Mouse (Mus musculus) stomach, embryonic 14.5 days (tissue): ENCODE data around the gene Zfp385a. TPM values are rescaled to one million over a fixed set of nuclear protein-coding genes. Genes with fewer than 3 reads are reported as not detected.

ENCODE experiments used
- ATAC-seq: fragments of 200-750 bp; cut with Nextera tagmentation; 2 replicates; pipeline ENCODE4 v1.8.0; 2017; ENCODE audit warnings: low read depth, moderate TSS enrichment; ENCODE audit not compliant: insufficient number of reproducible peaks, insufficient read depth, low FRiP score
- H3K27ac ChIP-seq: fragments of 300-500 bp; sonication (generic); 2 replicates; pipeline ENCODE4 v1.5.1; 2014; ENCODE audit warnings: mild to moderate bottlenecking, low read length, moderate library complexity, mixed read lengths
- H3K27me3 ChIP-seq: fragments of 300-500 bp; sonication (generic); 2 replicates; pipeline ENCODE4 v1.6.1; 2014; ENCODE audit warnings: low read length, control low read depth, mixed read lengths; ENCODE audit not compliant: control insufficient read depth, insufficient read depth
- H3K36me3 ChIP-seq: fragments of 300-500 bp; sonication (generic); 2 replicates; pipeline ENCODE4 v1.6.1; 2014; ENCODE audit warnings: mild to moderate bottlenecking, control low read depth, low read length, moderate library complexity, mixed read lengths; ENCODE audit not compliant: control insufficient read depth, insufficient read depth
- H3K4me1 ChIP-seq: fragments of 300-500 bp; sonication (generic); 2 replicates; pipeline ENCODE4 v1.6.1; 2014; ENCODE audit warnings: low read length, control low read depth, mixed read lengths; ENCODE audit not compliant: control insufficient read depth, insufficient read depth
- H3K4me2 ChIP-seq: fragments of 300-500 bp; sonication (generic); replicated peaks from 2 replicates; pipeline ENCODE4 v1.6.1; 2014; ENCODE audit warnings: low read depth, low read length, control low read depth
- H3K4me3 ChIP-seq: fragments of 300-500 bp; sonication (generic); 2 replicates; pipeline ENCODE4 v1.5.1; 2014; ENCODE audit warnings: low read depth, low read length, control low read depth
- H3K9ac ChIP-seq: fragments of 300-500 bp; sonication (generic); replicated peaks from 2 replicates; pipeline ENCODE4 v1.6.1; 2014; ENCODE audit warnings: low read depth, mild to moderate bottlenecking, control low read depth, low read length, moderate library complexity, mixed read lengths
- H3K9me3 ChIP-seq: fragments of 300-500 bp; sonication (generic); 2 replicates; pipeline ENCODE4 v1.6.1; 2016; ENCODE audit warnings: low read depth, low read length, control low read depth; ENCODE audit not compliant: control insufficient read depth
- WGBS: fragments of 180-500 bp; shearing (Covaris S2); extraction: QIAGEN DNeasy Blood & Tissue Kit; methylation state at CpG from one replicate; pipeline ENCODE4 v1.1.7; 2014; 5-methylcytosine and 5-hydroxymethylcytosine counted together
- polyA plus RNA-seq: library from polyadenylated mRNA; unstranded; fragments of >200 nt; fragmentation: Nextera tagmentation; extraction: Ambion mirVana; gene quantifications from 2 replicates; pipeline ENCODE4 v1.2.1, GENCODE M21; 2014

The Zfp385a gene
- polyA plus RNA-seq, 1 experiment from 2014 or later: 11.7 TPM

DNA sequence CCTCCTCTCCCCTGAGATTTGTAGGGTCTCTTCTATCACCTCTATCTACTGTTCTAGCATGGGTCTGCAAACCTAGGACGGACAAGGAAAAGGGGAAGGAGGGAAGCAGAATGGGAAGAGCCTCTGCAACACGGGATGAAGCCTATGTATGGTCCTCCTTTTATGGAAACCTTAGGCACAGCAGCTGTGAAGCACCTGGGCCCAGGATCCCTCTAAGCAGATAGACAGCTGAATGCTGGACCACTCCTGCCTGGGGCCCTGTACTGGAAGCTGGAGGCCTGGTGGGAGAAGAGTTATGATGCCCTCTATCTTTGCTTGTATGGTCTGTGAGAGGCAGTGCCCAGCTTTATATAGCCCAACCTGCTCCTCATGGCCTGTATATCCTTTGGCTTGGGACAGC lies 39.3 kb downstream of the Zfp385a start:
- Histone ChIP-seq H3K4me1 (peaks cover 63% of the 10 kb centered on the region), H3K27ac (peak overlapping the region; percentile 90), H3K4me2 (peak overlapping the region; percentile 30), H3K4me3 (no peak overlapping the region), H3K9ac (no peak overlapping the region), H3K9me3 (no peaks in the 10 kb centered on the region), H3K27me3 (no peaks in the 10 kb centered on the region), H3K36me3 (peaks cover 24% of the 10 kb centered on the region; the same call in 1 of the 2 replicates)
- no peak for ATAC-seq
- 15% methylated on average over 2 of the region's 2 CpGs for WGBS

DNA sequence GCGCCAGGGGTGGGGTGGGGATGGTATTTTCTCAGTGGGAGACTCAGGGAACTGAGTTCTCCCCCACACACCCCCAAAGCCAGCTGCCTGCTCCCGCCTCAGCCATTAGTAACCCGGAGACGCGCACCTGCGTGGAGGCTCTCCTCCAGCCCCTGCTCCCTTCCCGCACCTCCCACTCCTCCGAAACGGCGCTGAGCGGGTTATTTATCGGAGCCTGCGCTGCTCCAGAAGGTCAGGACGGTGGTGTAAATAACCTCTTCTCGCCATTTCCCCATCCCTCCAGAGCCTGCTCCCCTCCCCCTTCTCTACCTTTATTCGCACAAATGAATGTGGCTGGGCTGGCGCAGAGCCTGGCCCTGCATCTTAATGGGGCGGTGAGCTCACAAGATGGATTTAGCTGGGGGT lies 39.8 kb downstream of the Zfp385a start:
- peaks cover 28% of the 10 kb centered on the region; the same call in 1 of the 2 replicates for H3K36me3 ChIP-seq
- H3K9ac ChIP-seq: no peak overlapping the region
- H3K27ac ChIP-seq: peak overlapping the region; percentile 90
- no peak overlapping the region for H3K4me3 ChIP-seq
- peak overlapping the region; percentile 30 for H3K4me2 ChIP-seq
- H3K27me3 ChIP-seq: no peaks in the 10 kb centered on the region
- WGBS: 6% methylated on average over 18 of the region's 18 CpGs
- H3K9me3 ChIP-seq: no peaks in the 10 kb centered on the region
- peak; percentile 5; the same call in 1 of the 2 replicates for ATAC-seq
- H3K4me1 ChIP-seq: peaks cover 63% of the 10 kb centered on the region

DNA sequence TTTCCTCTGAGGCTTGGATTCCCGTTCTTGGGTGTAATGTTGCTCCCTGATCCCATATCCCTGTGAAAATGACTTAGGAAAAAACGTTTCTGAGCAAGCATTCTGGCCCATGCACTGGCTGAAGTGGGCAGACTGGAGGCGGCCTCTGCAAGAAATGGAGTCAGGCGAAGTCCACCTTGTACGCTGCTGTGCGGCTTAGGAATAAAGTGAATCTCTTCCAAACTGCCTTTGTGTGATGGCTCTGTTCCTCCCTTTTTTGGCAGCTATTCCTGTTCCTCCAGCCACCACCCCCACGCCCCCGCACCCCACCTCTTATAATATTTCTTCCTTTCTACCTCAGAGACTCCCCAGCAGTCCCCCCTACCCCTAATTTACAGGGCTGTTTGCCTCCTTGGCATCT lies 40.2 kb downstream of the Zfp385a start:
- no peaks in the 10 kb centered on the region for H3K27me3 ChIP-seq
- H3K9ac ChIP-seq: no peak overlapping the region
- H3K4me1 ChIP-seq: peaks cover 63% of the 10 kb centered on the region
- ATAC-seq: peak; percentile 3; the same call in 1 of the 2 replicates
- H3K4me3 ChIP-seq: no peak overlapping the region
- H3K9me3 ChIP-seq: no peaks in the 10 kb centered on the region
- WGBS: 33% methylated on average over 8 of the region's 8 CpGs
- H3K27ac ChIP-seq: peak overlapping the region; percentile 90
- peak overlapping the region; percentile 30 for H3K4me2 ChIP-seq
- peaks cover 28% of the 10 kb centered on the region; the same call in 1 of the 2 replicates for H3K36me3 ChIP-seq

DNA sequence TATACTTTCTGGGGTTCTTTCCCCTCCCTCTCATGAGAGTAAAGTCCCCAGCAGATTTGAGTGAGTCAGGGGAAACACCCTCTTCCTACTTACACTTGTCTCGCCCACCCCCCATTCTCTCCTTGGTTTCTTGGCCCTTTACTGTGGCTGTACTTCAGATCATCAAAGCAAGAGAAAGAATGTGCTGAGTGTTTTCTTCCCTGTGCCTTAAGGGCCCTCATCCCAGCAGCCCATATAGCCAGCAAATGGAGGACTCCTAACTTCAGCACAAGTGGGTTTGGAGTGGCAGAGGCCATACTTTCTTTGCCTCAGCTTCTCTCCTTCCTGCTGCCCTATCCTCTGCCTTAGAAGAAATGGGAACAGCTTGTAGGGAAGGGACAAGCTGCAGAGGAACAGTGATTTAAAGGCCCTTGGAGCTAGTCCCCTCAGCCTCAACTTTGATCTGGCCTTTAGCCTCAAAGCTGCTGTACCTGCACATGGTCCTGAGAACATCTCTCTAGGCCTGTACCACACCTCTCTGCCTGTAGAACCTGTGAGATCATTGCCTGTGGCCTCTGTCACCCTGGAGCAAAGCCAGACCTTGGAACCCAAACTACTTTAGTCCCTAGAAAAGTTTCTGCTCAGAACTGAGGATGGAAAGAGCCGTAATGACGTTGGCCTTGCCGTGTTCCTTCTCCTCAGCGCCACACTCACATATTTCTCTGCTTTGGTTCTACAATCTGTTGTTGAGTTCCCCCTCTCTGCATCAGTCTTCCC lies 40.9 kb downstream of the Zfp385a start:
- peak overlapping the region; percentile 90 for H3K27ac ChIP-seq
- H3K36me3 ChIP-seq: peaks cover 28% of the 10 kb centered on the region; the same call in 1 of the 2 replicates
- 65% methylated on average over 5 of the region's 5 CpGs for WGBS
- no peaks in the 10 kb centered on the region for H3K9me3 ChIP-seq
- no peak overlapping the region for H3K9ac ChIP-seq
- no peak overlapping the region for H3K4me2 ChIP-seq
- peaks cover 57% of the 10 kb centered on the region for H3K4me1 ChIP-seq
- H3K27me3 ChIP-seq: no peaks in the 10 kb centered on the region
- no peak overlapping the region for H3K4me3 ChIP-seq
- no peak for ATAC-seq

DNA sequence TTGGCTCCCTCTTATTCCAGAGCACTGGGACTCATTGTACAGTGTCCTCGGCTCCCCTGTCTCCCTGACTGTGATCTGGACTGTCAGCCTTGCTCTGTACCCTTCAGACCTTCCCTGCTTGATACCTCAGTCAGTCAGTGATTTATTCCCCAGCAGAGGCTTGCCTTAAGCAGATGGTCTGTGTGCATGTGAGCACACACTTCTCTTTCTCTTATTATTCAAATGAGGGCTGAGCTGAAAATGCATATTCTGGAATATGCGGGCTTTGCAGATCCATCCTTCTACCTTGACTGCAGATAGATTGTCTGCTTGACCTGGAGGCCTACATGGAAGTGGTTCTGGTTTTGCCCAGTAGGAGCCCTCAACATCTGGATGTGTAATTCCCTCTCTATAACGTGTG lies 41.9 kb downstream of the Zfp385a start:
- 73% methylated on average over 3 of the region's 3 CpGs for WGBS
- no peak overlapping the region for H3K4me3 ChIP-seq
- H3K27ac ChIP-seq: no peak overlapping the region
- peaks cover 33% of the 10 kb centered on the region for H3K36me3 ChIP-seq
- no peak for ATAC-seq
- H3K27me3 ChIP-seq: no peaks in the 10 kb centered on the region
- no peaks in the 10 kb centered on the region for H3K9me3 ChIP-seq
- no peak overlapping the region for H3K4me2 ChIP-seq
- no peak overlapping the region for H3K9ac ChIP-seq
- H3K4me1 ChIP-seq: peaks cover 47% of the 10 kb centered on the region

DNA sequence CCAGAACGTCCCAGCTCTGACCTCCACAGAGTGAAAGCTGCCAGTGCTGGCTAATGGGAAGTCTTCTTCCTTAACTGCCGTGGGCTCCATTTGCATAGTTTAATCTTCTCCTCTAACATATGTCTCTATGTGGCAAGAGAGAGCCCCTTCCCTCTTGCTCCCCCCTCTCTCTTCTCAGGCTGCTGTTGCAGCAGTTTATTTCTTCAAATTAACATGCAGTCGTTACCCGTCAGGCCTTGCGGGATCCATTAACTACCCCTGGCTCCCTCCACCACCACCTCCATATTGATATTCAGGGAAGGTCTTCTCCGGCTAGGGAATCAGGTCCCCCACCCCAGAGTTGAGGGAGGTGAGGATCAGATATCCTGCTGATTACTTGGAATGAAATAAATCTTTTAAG lies 42.6 kb downstream of the Zfp385a start:
- 60% methylated on average over 6 of the region's 6 CpGs for WGBS
- Histone ChIP-seq H3K27ac (no peak overlapping the region), H3K4me3 (no peak overlapping the region), H3K27me3 (no peaks in the 10 kb centered on the region), H3K4me2 (no peak overlapping the region), H3K9ac (no peak overlapping the region), H3K9me3 (no peaks in the 10 kb centered on the region), H3K36me3 (peaks cover 40% of the 10 kb centered on the region), H3K4me1 (peaks cover 40% of the 10 kb centered on the region)
- no peak for ATAC-seq

DNA sequence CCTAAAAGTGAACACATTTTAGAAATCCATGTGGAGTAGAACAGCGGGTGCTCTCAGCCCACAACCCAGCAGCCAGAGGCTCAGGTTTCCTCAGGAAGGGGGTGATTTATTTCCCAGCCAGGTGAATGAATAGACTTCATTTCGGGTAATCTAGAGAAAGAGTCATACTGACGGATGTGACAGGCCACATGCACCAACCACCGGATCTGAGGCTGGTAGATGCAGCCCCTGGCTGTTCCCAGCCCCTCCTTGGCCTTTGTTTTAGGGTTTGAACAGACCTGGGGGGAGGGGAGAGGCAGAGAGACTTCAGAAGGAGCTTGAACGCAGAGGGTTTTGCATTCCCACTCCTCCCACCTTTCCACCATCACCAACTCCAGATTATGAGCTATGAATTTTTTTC lies 44.0 kb downstream of the Zfp385a start:
- Histone ChIP-seq H3K9ac (no peak overlapping the region), H3K4me1 (peaks cover 26% of the 10 kb centered on the region), H3K4me2 (no peak overlapping the region), H3K27ac (0 out of 2 replicates have a peak overlapping the region, but pooled peaks have one; percentile 1), H3K4me3 (no peak overlapping the region), H3K36me3 (peaks cover 49% of the 10 kb centered on the region), H3K27me3 (no peaks in the 10 kb centered on the region), H3K9me3 (no peaks in the 10 kb centered on the region)
- 16% methylated on average over 5 of the region's 5 CpGs for WGBS
- no peak for ATAC-seq

DNA sequence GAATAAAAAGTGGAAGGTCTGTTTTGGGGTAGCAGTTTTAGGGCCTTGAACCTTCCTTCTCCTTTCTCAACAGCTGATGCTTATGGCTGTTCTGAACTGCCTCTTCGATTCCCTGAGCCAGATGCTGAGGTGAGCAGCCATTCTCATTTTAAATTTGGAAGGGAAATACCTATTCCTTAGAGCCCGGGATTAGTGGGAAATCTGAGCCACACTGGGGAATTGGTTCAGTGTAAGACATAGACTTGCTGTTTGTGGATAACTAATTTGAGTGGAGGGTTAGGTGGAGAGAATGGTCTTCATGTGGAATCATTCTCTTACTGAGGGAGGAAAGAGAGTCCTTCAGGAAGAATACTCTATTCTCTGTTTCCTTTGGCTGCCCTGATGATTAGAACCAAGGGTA lies 45.2 kb downstream of the Zfp385a start:
- ATAC-seq: no peak
- no peak overlapping the region for H3K4me2 ChIP-seq
- no peaks in the 10 kb centered on the region for H3K9me3 ChIP-seq
- no peaks in the 10 kb centered on the region for H3K27me3 ChIP-seq
- no peak overlapping the region for H3K4me3 ChIP-seq
- 82% methylated on average over 2 of the region's 2 CpGs for WGBS
- peaks cover 14% of the 10 kb centered on the region for H3K4me1 ChIP-seq
- H3K9ac ChIP-seq: no peak overlapping the region
- H3K27ac ChIP-seq: no peak overlapping the region
- H3K36me3 ChIP-seq: peaks cover 58% of the 10 kb centered on the region
